Mouse (Mus musculus): Measurements from ENCODE around the gene Cdk1. TPM values are rescaled to one million over a fixed set of nuclear protein-coding genes. Genes with fewer than 3 reads are reported as not detected.

The Cdk1 gene
- total and polyA plus RNA-seq, 3 experiments, result 221 to 768 (median 244) TPM

DNA sequence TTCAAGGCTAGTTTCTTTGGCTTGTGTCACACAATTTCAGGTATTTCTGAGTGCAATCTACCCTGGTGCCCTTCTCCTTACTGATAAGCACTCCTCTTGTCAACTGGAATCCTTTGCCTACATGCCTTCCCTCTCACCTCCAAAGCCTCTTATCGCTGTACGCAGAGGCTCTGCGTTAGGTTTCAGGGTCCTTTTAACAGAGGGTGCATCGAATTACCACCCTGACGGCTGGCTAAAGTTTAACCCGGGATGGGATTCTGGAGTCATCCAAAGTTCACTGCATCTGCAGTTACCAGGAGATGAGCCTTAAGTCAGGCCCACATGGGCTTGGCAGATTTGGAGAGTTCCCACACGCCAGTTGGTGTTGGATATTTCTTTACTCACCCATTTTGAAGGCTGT is 47.1 kb downstream of the Cdk1 start:
- no peak for TF ChIP-seq PAX5 (IDR thresholded peaks at IDR 0.05; ENCODE audit: low read length)
- TF ChIP-seq EP300 (IDR thresholded peaks at IDR 0.05; ENCODE audit: low read length), result no peak
- TF ChIP-seq RCOR1 (conservative IDR thresholded peaks at IDR 0.05; ENCODE audit: low read depth, low read length), result no peak
- TF ChIP-seq NELFE (IDR thresholded peaks at IDR 0.05; ENCODE audit: low read depth, low read length), result no peak; the same call in 1 of the 2 replicates
- no peak for TF ChIP-seq MYC (IDR thresholded peaks at IDR 0.05; ENCODE audit: low read depth, low read length)
- TF ChIP-seq ETS1 (conservative IDR thresholded peaks at IDR 0.05; ENCODE audit: low read depth, low read length), result no peak
- no peak for TF ChIP-seq SIN3A (IDR thresholded peaks at IDR 0.05; ENCODE audit: low read length)
- no peak for TF ChIP-seq CHD2 (IDR thresholded peaks at IDR 0.05; ENCODE audit: low read length)
- no peak for TF ChIP-seq IRF4 (IDR thresholded peaks at IDR 0.05; ENCODE audit: low read depth, low read length)
- no peak for TF ChIP-seq SMC3 (IDR thresholded peaks at IDR 0.05; ENCODE audit: low read depth, low read length)
- no peak for TF ChIP-seq MAX (IDR thresholded peaks at IDR 0.05; ENCODE audit: low read length)
- no peak for TF ChIP-seq HCFC1 (IDR thresholded peaks at IDR 0.05; ENCODE audit: low read depth, low read length)
- no peak for TF ChIP-seq TCF12 (IDR thresholded peaks at IDR 0.05; ENCODE audit: low read depth, low read length)
- TF ChIP-seq UBTF (IDR thresholded peaks at IDR 0.05; ENCODE audit: low read depth, low read length), result no peak
- no peak for TF ChIP-seq MXI1 (IDR thresholded peaks at IDR 0.05; ENCODE audit: low read depth, low read length)
- TF ChIP-seq RAD21 (IDR thresholded peaks at IDR 0.05; ENCODE audit: low read depth, low read length), result no peak
- no peak for TF ChIP-seq USF1 (IDR thresholded peaks at IDR 0.05; ENCODE audit: low read depth, low read length)
- TF ChIP-seq USF2 (conservative IDR thresholded peaks at IDR 0.05; ENCODE audit: low read depth, low read length), result no peak
- Histone ChIP-seq H3K4me1 (ENCODE audit: control insufficient read depth in 1 of 2, insufficient read depth in 2 of 2) (peaks cover 3 to 19% of the 10 kb centered on the region in 2 experiments; a peak in 2 of 4 replicates), H3K9me3 (replicated peaks; ENCODE audit: low read length) (no peaks in the 10 kb centered on the region), H3K4me3 (replicated peaks in 1 of 3; ENCODE audit: low read depth in 2 of 3, low read length in 2 of 3, poor library complexity in 1 of 3) (no peak overlapping the region), H3K79me2 (replicated peaks; ENCODE audit: control insufficient read depth, extremely low read depth, insufficient read depth, poor library complexity, severe bottlenecking) (no peaks in the 10 kb centered on the region), H3K4me2 (ENCODE audit: insufficient read depth, low read depth, poor library complexity, severe bottlenecking) (no peak overlapping the region), H3K9ac (ENCODE audit: insufficient read depth, low read depth) (no peak overlapping the region), H3K36me3 (replicated peaks in 1 of 2; ENCODE audit: control insufficient read depth in 1 of 2, insufficient read depth in 1 of 2, low read length in 1 of 2) (no peaks in the 10 kb centered on the region), H3K27me3 (replicated peaks) (no peaks in the 10 kb centered on the region), H3K27ac (ENCODE audit: insufficient read depth, low read depth) (no peak overlapping the region)
- DNase-seq (ENCODE audit: extremely low read depth), result no peak
- in situ Hi-C loops (cut with MboI; ENCODE audit: low pct_ligation_motif_present, low pct_unique_long_range_greater_than_20kb, low sequenced_read_pairs), result loop anchor here (5.0 to 25.0 kb wide), 4 partner anchors 118 to 518 kb away; no protein-coding TSS in a partner anchor
- dilution Hi-C loops (cut with MboI; ENCODE audit: extremely low pct_ligation_motif_present, extremely low pct_unique_long_range_greater_than_20kb, low sequenced_read_pairs), result no loop called here

DNA sequence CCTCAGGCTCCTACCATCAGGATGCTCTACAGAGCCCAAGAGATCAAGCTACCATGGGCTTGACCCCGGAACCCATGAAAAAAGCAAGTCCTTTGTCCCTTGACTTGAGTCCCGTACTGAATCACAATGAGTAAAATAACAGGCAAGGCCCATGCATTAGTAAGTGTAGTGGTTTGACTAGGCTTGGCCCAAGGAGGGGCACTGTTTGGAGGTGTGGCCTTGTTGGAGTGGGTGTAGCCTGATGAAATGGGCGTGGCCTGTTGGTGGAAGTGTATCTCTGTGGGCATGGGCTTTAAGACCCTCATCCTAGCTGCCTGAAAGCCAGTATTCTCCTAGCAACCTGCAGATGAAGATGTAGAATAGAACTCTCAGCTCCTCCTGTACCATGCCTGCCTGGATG is 47.9 kb downstream of the Cdk1 start:
- Histone ChIP-seq H3K4me2 (ENCODE audit: insufficient read depth, low read depth, poor library complexity, severe bottlenecking) (no peak overlapping the region), H3K27me3 (replicated peaks) (no peaks in the 10 kb centered on the region), H3K9me3 (replicated peaks; ENCODE audit: low read length) (no peaks in the 10 kb centered on the region), H3K4me1 (ENCODE audit: control insufficient read depth in 1 of 2, insufficient read depth in 2 of 2) (peaks cover 3 to 16% of the 10 kb centered on the region in 2 experiments; a peak in 2 of 4 replicates), H3K4me3 (replicated peaks in 1 of 3; ENCODE audit: low read depth in 2 of 3, low read length in 2 of 3, poor library complexity in 1 of 3) (no peak overlapping the region), H3K79me2 (replicated peaks; ENCODE audit: control insufficient read depth, extremely low read depth, insufficient read depth, poor library complexity, severe bottlenecking) (no peaks in the 10 kb centered on the region), H3K27ac (ENCODE audit: insufficient read depth, low read depth) (no peak overlapping the region), H3K36me3 (replicated peaks in 1 of 2; ENCODE audit: control insufficient read depth in 1 of 2, insufficient read depth in 1 of 2, low read length in 1 of 2) (no peaks in the 10 kb centered on the region), H3K9ac (ENCODE audit: insufficient read depth, low read depth) (no peak overlapping the region)
- DNase-seq (ENCODE audit: extremely low read depth), result no peak
- in situ Hi-C loops (cut with MboI; ENCODE audit: low pct_ligation_motif_present, low pct_unique_long_range_greater_than_20kb, low sequenced_read_pairs), result loop anchor here (5.0 to 25.0 kb wide), 4 partner anchors 118 to 518 kb away; no protein-coding TSS in a partner anchor
- TF ChIP-seq MAFK (IDR thresholded peaks at IDR 0.05; ENCODE audit: insufficient replicate concordance, low read length) (no peak), ZNF384 (IDR thresholded peaks at IDR 0.05; ENCODE audit: low read depth, low read length) (no peak), CTCF (conservative IDR thresholded peaks at IDR 0.05 in 1 of 2, IDR thresholded peaks at IDR 0.05 in 1 of 2; ENCODE audit: low read depth in 2 of 2, low read length in 2 of 2) (no peak), JUN (IDR thresholded peaks at IDR 0.05; ENCODE audit: insufficient read depth, low read depth, low read length) (no peak), MXI1 (IDR thresholded peaks at IDR 0.05; ENCODE audit: low read depth, low read length) (no peak), USF1 (IDR thresholded peaks at IDR 0.05; ENCODE audit: low read depth, low read length) (no peak), ZC3H11A (IDR thresholded peaks at IDR 0.05; ENCODE audit: low read depth, low read length) (no peak), RAD21 (IDR thresholded peaks at IDR 0.05; ENCODE audit: low read depth, low read length) (no peak), MEF2A (IDR thresholded peaks at IDR 0.05; ENCODE audit: borderline replicate concordance, low read depth, low read length) (no peak), ZMIZ1 (IDR thresholded peaks at IDR 0.05; ENCODE audit: low read depth, low read length) (no peak), E2F4 (IDR thresholded peaks at IDR 0.05; ENCODE audit: insufficient replicate concordance, low read depth, low read length) (no peak), GABPA (IDR thresholded peaks at IDR 0.05; ENCODE audit: insufficient replicate concordance, low read depth, low read length) (no peak), CHD1 (IDR thresholded peaks at IDR 0.05; ENCODE audit: low read depth, low read length) (no peak), KAT2A (IDR thresholded peaks at IDR 0.05; ENCODE audit: insufficient replicate concordance, low read length) (no peak), TCF12 (IDR thresholded peaks at IDR 0.05; ENCODE audit: low read depth, low read length) (no peak), UBTF (IDR thresholded peaks at IDR 0.05; ENCODE audit: low read depth, low read length) (no peak), USF2 (conservative IDR thresholded peaks at IDR 0.05; ENCODE audit: low read depth, low read length) (no peak)
- dilution Hi-C loops (cut with MboI; ENCODE audit: extremely low pct_ligation_motif_present, extremely low pct_unique_long_range_greater_than_20kb, low sequenced_read_pairs), result no loop called here
